Mouse (Mus musculus) layer of hippocampus, adult 2 months (tissue): ENCODE measurements around the gene Gm44973. TPM values are rescaled to one million over a fixed set of nuclear protein-coding genes. Genes with fewer than 3 reads are reported as not detected.

ENCODE experiments used
- DNase-seq, 2 experiments: peaks; one replicate each; pipeline ENCODE4 v3.0.0; 2022; ENCODE audit warnings: low spot score in 2 of 2
- H3K27ac ChIP-seq: fragments of 200-600 bp; 2 replicates; pipeline ENCODE4 v1.8.1; 2022
- H3K4me3 ChIP-seq: fragments of 200-600 bp; 2 replicates; pipeline ENCODE4 v1.8.1; 2022; ENCODE audit warnings: mild to moderate bottlenecking
- CTCF ChIP-seq: fragments of 200-600 bp; conservative IDR thresholded peaks from 2 replicates; pipeline ENCODE4 v1.8.1; 2022; ENCODE audit warnings: antibody characterized with exemption, mild to moderate bottlenecking, moderate library complexity
- total RNA-seq, 2 experiments: library from RNA; stranded (reverse); gene quantifications; 2 replicates each; pipeline ENCODE4 v1.2.3; 2021

Gene Gm44973
- total RNA-seq, 2 experiments from 2014 or later = not detected

DNA sequence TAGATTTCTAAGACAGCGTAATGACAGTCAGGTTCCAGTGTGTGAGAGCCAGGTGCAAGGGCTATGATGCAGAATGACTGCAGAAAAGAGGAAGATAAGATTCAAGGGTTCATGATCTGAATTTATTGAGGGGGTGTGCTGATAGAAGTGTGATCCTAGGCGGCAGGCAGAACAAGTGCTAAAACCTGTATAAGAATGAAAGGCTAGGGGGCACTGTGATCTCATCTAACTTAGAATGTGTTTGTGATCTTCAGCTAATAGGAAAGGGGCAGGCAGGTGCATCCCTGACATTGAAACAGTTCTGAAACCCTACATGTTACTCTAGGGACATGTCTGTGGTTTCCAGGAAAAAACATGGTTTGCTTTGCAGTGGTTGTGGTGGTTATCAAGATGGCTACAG, 30.8 kb downstream of the Gm44973 start:
- Histone ChIP-seq H3K4me3 (no peak overlapping the region), H3K27ac (no peak overlapping the region)
- no peak for DNase-seq
- peak; percentile 65 for TF ChIP-seq CTCF

DNA sequence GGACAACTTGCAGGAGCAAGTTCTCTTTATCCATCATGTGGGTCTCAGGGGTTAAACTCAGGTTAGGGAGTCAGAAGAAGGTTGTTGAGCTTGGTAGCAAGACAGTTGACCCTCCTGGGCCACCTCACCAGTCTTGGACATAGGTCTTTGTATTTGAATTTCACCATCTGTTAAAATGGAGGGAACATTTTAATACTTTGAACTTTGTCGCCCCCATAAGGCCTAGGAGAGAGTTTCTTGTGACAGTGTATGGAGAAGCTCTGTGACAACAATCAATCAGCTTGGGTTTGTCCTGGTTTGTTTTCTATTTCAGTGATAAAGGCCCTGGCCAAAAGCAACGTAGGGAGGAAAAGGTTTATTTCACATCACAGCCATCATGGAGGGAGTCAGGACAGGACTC, 32.0 kb downstream of the Gm44973 start:
- Histone ChIP-seq H3K4me3 (no peak overlapping the region), H3K27ac (no peak overlapping the region)
- no peak for DNase-seq
- peak; percentile 75 for TF ChIP-seq CTCF

GRCm38 (mm10) chr7:5051193-5052192, 36.2 kb downstream of the Gm44973 start, which contains the start of gene Zfp580:
Gene Zfp580 (plus strand): TSS chr7:5051538.
- peak within 1 kb of the TSS; percentile 96 for H3K27ac ChIP-seq
- TF ChIP-seq CTCF = no peak
- peak; percentile 63 to 77 for DNase-seq
- peak within 1 kb of the TSS; percentile 72 for H3K4me3 ChIP-seq

GRCm38 (mm10) chr7:5052438-5052837, 37.1 kb downstream of the Gm44973 start:
- peak overlapping the region; percentile 72 for H3K4me3 ChIP-seq
- no peak for TF ChIP-seq CTCF
- peak overlapping the region; percentile 96 for H3K27ac ChIP-seq
- no peak for DNase-seq

DNA sequence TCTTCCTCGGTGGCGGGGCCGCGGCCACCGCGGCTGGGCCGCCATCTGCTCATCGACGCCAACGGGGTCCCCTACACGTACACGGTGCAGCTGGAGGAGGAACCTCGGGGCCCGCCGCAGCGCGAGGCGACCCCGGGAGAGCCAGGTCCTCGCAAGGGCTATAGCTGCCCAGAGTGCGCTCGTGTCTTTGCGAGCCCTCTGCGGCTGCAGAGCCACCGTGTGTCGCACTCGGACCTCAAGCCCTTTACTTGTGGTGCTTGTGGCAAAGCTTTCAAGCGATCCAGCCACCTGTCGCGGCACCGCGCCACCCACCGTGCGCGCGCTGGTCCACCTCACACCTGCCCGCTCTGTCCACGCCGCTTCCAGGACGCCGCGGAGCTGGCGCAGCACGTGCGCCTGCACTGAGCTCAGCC, 37.6 kb downstream of the Gm44973 start:
- H3K4me3 ChIP-seq = peak overlapping the region; percentile 72
- no peak for TF ChIP-seq CTCF
- peak overlapping the region; percentile 96 for H3K27ac ChIP-seq
- DNase-seq = no peak

- peak in 1 of 2 experiments; percentile 68 for DNase-seq
- Histone ChIP-seq H3K27ac (peak overlapping the region; percentile 96), H3K4me3 (peak overlapping the region; percentile 72)
- no peak for TF ChIP-seq CTCF
Observed at GRCm38 (mm10) chr7:5053456-5054179, 38.3 kb downstream of the Gm44973 start.

- Histone ChIP-seq H3K27ac (peak overlapping the region; percentile 100), H3K4me3 (peak overlapping the region; percentile 78)
- no peak for TF ChIP-seq CTCF
- DNase-seq = peak in 1 of 2 experiments; percentile 73
Observed at GRCm38 (mm10) chr7:5056651-5057263, 41.5 kb downstream of the Gm44973 start.

- Histone ChIP-seq H3K4me3 (peak overlapping the region; percentile 78), H3K27ac (peak overlapping the region; percentile 100)
- TF ChIP-seq CTCF = no peak
- no peak for DNase-seq
Observed at GRCm38 (mm10) chr7:5057381-5057780, 42.1 kb downstream of the Gm44973 start.

DNA sequence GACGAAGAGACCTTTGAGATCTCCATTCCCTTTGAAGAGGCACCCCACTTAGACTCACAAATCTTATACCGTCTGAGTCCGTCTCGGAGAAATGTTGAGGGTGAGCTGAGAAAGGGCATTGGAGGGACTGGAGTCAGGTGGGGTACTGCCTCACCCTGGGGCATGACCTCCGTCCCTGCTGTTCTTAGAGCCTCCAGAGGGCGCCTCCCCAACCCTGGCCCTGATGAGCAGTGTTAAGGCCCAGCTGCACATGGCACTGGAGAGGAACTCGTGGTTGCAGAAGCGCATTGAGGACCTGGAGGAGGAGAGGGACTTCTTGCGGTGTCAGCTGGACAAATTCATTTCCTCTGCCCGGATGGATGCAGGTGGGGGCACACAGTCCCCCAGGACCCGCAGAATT, 42.5 kb downstream of the Gm44973 start:
- DNase-seq = no peak
- TF ChIP-seq CTCF = peak; percentile 30
- Histone ChIP-seq H3K4me3 (peak overlapping the region; percentile 78), H3K27ac (peak overlapping the region; percentile 100)

- TF ChIP-seq CTCF = no peak
- Histone ChIP-seq H3K27ac (peak overlapping the region; percentile 100; the same call in 1 of the 2 replicates), H3K4me3 (no peak overlapping the region)
- DNase-seq = no peak
Observed at GRCm38 (mm10) chr7:5058631-5059030, 43.3 kb downstream of the Gm44973 start.

GRCm38 (mm10) chr7:5059421-5059820, 44.1 kb downstream of the Gm44973 start:
- DNase-seq = no peak
- H3K27ac ChIP-seq = peak overlapping the region; percentile 100
- no peak for TF ChIP-seq CTCF
- H3K4me3 ChIP-seq = no peak overlapping the region

DNA sequence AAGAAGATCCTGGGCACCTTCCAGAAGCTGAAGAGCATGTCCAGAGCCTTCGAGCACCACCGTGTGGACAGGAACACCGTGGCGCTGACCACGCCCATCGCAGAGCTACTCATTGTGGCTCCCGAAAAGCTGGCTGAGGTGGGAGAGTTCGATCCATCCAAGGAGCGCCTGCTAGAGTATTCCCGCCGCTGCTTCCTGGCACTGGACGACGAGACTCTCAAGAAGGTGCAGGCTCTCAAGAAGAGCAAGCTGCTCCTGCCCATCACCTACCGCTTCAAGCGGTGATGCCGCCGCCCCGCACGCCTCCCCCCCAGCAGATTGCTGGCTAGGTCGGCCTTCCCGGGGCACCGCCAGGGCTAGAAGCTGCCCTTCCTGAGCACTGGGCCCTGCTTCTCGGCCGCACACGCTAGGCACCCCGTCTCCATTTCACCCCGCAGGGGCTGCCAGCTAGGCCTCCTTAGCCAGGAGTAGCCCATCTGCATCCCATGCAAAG, 45.0 kb downstream of the Gm44973 start:
- peak; percentile 75 for TF ChIP-seq CTCF
- peak overlapping the region; percentile 79 for H3K4me3 ChIP-seq
- peak; percentile 66 to 72 for DNase-seq
- H3K27ac ChIP-seq = peak overlapping the region; percentile 100
